Mouse (Mus musculus): ENCODE data around the gene Csde1.
A peak's percentile ranks its signal among the peaks of the same experiment; 100 is the strongest.

- TF ChIP-seq EP300 (IDR thresholded peaks at IDR 0.05; ENCODE audit: insufficient read depth, low read depth, low read length) (no peak), CTCF (IDR thresholded peaks at IDR 0.05) (peak; percentile 64)
Measured at GRCm38 (mm10) chr3:103099667-103100066, 79.4 kb downstream of the Csde1 start.
